Mouse (Mus musculus) brain, embryonic 14.5 days (tissue): ENCODE results near the gene Taco1.

Experiments used
- CTCF ChIP-seq: fragments of 200-500 bp; IDR thresholded peaks from 2 replicates; pipeline ENCODE4 v1.5.1; 2012; ENCODE audit warnings: inconsistent platforms, mild to moderate bottlenecking, moderate library complexity, borderline replicate concordance; ENCODE audit not compliant: insufficient read depth, insufficient read length; ENCODE audit errors: extremely low read depth
- POLR2A ChIP-seq: fragments of 200-500 bp; IDR thresholded peaks from 2 replicates; pipeline ENCODE4 v1.6.1; 2012; ENCODE audit warnings: mild to moderate bottlenecking, inconsistent platforms, borderline replicate concordance; ENCODE audit not compliant: poor library complexity, insufficient read depth, insufficient read length, severe bottlenecking; ENCODE audit errors: extremely low read depth

- TF ChIP-seq CTCF (no peak), POLR2A (no peak)
Measured at GRCm38 (mm10) chr11:106025774-106026173, 40.1 kb upstream of the Taco1 start.
